Mouse (Mus musculus): ENCODE results near the gene Ankrd6. TPM values are rescaled to one million over a fixed set of nuclear protein-coding genes. Genes with fewer than 3 reads are reported as not detected.

Ankrd6 gene
- total RNA-seq, 2 experiments from 2014 or later, result 34.8 to 35.6 TPM

DNA sequence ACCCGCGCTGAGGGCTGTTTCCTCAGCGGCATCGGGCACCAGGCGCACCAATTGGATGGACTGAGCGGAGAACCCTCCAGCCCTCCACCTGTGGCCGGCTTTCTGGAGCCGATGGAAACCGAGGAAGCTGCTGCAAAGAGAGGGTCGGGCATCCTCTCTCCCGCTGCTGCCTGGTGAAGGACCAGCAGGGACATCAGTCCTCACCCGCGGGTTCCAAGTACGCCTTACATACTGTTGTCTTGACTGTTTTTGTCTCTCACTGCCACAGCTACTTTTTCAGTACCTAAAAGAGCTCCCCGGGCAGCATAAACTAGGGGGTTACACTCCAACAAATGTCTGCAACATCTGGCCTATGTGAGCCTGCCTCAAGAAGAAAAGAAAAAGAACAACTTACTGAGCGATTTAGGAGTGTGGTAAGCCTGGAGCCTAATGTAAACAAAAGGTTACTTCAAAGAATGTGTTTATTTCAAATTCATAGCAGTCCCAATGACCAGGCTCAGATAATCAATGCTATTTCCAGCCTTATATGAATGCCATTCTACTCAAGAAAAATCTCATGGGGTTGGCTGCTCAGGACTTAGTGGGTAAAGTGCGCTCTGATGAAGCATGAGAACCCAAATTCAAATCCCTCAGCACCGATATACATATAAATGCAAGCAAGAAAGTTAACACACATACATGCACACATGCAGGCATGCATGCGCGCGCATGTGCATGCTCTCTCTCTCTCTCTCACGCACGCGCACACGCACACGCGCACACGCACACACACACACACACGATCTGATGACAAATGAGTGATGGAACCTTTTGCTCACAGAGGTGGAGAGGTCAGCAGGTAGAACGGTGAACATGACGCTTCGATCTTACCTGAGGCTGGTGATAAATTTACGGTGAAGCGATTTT is 647 bp upstream of the Ankrd6 start:
- DNase-seq (ENCODE audit: extremely low spot score in 1 of 2, low spot score in 1 of 2), result no peak

DNA sequence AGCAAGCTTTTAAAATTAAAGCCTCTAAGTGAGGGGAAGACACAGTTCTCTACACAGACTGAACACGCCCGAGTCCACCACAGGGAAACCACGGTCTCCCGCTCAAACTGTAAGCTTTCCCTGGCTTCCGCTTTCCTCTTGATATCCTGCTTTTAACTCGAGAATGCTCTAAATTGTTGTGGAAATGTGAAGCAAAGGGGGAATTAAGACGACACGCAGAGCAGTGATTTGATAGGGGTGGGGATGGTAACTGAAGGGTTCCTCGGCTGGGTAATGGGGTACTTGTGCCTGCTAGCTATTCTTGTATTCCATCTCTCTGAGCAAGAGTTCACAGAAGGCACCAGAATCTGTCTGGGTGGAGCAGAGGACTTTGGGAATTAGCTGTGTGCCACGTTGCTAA is 1.9 kb downstream of the Ankrd6 start:
- DNase-seq (ENCODE audit: extremely low spot score in 1 of 2, low spot score in 1 of 2), result no peak

DNA sequence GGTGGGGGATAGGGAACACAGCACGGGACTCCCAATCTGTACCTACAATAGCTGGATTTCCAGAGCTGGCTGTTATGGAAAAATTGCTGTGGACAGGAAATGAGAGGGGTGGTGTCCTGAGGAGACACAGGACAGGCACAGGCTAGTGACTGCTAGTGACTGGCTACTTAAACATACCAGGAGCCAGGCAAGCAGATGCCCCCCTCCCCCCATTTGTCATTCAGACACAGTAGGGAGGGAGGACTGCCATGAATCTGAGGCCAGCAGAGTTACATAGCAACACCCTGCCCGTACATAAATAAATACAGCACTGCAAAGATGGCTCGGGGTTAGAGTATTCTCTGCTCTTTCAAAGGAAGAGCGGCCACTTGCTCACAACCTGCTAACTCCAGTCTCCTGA is 3.0 kb downstream of the Ankrd6 start:
- no peak for DNase-seq (ENCODE audit: extremely low spot score in 1 of 2, low spot score in 1 of 2)

GRCm38 (mm10) chr4:32940984-32941383 is 9.7 kb downstream of the Ankrd6 start:
- DNase-seq (ENCODE audit: extremely low spot score in 1 of 2, low spot score in 1 of 2), result no peak

GRCm38 (mm10) chr4:32939964-32940363 is 10.7 kb downstream of the Ankrd6 start:
- DNase-seq (ENCODE audit: extremely low spot score in 1 of 2, low spot score in 1 of 2), result no peak

DNA sequence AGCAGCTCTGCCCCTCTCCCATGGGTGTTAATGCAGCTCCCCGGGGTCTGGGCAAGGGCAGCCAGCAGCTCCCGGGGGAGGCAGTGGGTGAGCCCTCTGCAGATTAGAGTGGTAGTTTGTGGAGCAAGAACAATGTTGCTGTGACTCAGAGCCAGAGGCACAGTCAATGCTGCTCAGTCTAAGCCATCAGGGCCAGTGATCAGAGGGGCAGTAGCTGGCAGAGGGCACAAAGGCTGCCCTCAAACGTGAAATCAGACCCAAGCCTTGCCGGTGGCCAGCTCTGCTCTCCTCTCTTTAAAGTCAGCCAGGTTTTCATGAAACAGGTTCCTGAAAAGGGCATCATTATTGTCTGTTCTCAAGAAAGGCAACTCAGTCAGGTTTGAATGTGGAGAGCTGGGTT is 11.1 kb downstream of the Ankrd6 start:
- DNase-seq (ENCODE audit: extremely low spot score in 1 of 2, low spot score in 1 of 2), result no peak

DNA sequence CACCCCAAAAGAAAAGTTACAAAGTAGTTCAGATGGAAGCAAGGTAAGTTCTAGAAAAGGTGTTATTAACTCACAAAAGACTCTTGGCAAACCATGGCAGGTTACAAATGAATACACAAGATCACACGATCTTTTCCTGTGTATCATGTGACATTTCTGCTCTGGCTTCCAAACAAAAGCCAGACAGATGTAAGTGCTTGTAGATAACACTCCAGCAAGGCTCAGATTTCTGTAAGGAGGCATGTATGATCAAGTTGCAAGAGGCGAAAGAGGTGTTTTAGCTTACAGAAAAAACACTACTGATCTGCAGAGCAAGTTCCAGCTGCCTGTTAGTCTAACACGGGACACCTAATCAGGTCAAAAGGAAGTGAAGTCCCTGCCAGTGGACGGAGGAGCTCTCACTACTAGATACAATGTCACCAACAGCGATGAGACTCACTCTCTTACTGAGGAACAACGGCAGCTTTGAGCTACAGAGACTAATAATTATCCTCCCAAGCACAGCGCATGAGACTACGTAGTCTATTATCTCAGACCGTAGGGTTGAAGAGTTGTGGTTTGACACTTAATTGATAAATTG is 13.8 kb downstream of the Ankrd6 start:
- no peak for DNase-seq (ENCODE audit: extremely low spot score in 1 of 2, low spot score in 1 of 2)

DNA sequence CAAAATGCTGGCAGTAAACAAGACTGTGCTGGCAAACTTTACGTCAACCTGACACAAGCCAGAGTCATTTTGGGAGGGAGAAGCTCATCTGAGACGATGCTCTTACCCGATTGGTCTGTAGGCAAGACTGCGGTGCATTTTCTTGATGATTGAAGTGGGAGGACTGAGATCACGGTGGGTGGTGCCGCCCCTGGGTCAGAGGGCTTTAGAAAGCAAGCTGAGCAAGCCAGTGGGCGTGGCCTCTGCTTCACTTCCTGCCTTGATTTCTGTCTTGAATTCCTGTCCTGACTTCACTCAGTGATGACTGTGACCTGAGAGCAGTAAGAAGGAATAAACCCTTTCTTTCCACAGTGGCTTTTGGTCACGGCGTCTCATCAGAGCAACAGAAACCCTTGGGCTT is 18.6 kb downstream of the Ankrd6 start:
- no peak for DNase-seq (ENCODE audit: extremely low spot score in 1 of 2, low spot score in 1 of 2)

DNA sequence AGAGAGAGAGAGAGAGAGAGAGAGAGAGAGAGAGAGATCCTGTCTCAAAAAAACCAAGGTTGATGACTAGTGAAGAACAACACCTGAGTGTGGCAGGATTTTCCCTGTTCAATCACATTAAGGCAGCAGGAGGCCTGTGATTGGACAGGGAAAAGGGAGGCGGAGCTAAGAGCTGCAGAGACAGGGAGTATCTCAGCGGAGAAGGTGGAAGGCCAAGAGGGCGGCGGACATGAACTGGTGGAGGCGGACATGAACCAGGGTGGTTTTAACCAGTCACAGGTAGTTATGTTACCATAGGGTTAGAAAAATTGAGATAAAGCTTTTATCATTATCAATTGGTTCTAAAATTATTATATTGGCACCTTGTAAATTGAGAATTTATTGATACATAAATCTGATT is 20.9 kb downstream of the Ankrd6 start:
- DNase-seq (ENCODE audit: extremely low spot score in 1 of 2, low spot score in 1 of 2), result no peak

GRCm38 (mm10) chr4:32928692-32929448 is 21.8 kb downstream of the Ankrd6 start:
- no peak for DNase-seq (ENCODE audit: extremely low spot score in 1 of 2, low spot score in 1 of 2)

DNA sequence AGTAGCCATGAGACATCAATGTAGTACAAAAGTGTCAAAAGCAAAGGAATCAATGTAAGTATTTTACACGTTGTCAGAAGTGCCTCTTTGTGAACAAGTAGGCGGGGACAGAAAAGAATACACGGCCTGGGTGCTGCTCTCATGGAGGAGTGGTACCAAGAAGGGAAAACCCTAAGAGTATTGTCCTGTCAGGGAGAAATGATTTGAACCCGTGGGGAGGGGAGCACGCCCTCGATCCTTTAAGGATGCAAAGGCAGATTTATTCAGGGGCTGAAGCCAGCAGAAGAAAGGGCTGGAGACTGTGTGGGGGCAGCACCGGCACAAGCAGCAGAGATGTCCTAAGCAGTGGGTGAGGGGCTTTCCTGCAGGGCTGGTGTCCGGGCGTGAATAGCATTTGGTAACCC is 26.7 kb downstream of the Ankrd6 start:
- DNase-seq (ENCODE audit: extremely low spot score in 1 of 2, low spot score in 1 of 2), result no peak

- no peak for DNase-seq (ENCODE audit: extremely low spot score in 1 of 2, low spot score in 1 of 2)
Observed at GRCm38 (mm10) chr4:32923436-32923835, 27.2 kb downstream of the Ankrd6 start.

DNA sequence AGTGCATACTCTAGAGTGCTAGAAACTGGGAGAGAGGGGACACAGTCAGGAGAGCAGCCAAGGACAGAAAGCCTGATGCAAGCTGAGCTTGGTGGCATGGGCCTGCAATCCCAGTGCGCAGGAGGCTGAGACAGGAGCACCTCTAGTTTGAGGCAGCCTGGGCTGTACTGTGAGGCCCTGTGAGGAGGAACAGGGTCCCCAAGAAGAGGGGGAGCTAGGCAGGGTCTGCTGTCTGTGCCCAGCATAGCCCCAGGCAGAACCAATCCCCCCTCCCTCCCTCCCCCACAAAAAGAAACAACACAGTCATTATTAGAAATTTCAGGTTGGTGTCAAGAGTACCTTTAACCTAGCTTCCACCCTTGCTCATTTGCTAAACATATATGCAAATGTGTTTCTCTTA is 27.8 kb downstream of the Ankrd6 start:
- no peak for DNase-seq (ENCODE audit: extremely low spot score in 1 of 2, low spot score in 1 of 2)

- no peak for DNase-seq (ENCODE audit: extremely low spot score in 1 of 2, low spot score in 1 of 2)
Observed at GRCm38 (mm10) chr4:32920863-32921262, 29.8 kb downstream of the Ankrd6 start.

GRCm38 (mm10) chr4:32918571-32918970 is 32.1 kb downstream of the Ankrd6 start:
- DNase-seq (ENCODE audit: extremely low spot score in 1 of 2, low spot score in 1 of 2), result no peak

DNA sequence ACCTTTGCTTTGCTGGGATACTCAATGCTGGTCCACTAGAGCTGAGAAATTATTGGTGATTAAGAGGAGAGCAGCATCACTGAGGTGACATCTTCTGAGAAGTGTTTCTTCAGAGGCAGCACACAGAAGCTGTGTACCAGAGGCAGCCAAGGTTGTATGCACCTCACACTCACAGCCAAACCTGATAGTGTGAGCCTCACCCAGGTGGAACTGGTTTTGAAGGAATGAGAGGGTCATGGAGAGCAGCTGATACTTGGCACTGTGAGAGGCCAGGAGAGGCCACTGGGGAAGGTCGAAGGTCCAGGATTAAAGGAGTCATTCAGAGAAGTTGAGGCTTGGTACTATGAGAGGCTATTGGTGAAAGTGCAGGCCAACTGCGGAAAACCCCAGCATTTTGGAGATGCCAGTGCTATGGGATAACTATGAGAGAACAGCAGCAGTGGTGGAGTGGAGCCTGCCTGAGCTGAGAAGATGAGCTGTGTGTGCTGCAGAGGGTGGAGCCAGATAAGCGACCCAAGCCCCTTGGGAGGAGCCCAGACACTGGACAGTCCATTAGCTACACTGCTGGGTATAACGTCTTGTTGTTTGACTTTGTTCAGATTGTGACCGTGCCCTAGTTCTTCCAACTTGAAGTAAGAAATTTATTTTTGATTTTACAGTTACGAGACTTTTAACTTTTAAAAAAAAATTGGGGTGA is 33.8 kb downstream of the Ankrd6 start:
- DNase-seq (ENCODE audit: extremely low spot score in 1 of 2, low spot score in 1 of 2), result no peak

- DNase-seq (ENCODE audit: extremely low spot score in 1 of 2, low spot score in 1 of 2), result no peak
Observed at GRCm38 (mm10) chr4:32915928-32916327, 34.7 kb downstream of the Ankrd6 start.

DNA sequence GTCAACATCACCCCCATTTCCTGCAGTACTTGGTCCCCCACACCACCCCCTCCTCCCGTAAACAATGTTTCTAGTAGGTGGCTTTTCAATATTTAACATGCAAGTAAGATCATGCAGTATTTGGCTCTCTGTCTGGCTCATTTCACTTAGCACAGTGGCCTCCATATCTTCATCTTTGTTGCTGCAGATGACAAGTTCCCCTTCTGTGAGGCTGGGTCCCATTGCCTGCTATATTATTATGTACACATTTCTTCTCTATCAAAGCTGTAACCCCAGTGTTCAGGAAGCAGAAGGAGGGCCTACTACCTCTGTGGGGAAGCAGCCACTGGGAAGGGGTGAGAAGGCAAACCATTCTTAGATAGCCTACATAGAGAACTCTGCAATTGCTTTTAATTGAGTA is 40.6 kb downstream of the Ankrd6 start:
- no peak for DNase-seq (ENCODE audit: extremely low spot score in 1 of 2, low spot score in 1 of 2)

DNA sequence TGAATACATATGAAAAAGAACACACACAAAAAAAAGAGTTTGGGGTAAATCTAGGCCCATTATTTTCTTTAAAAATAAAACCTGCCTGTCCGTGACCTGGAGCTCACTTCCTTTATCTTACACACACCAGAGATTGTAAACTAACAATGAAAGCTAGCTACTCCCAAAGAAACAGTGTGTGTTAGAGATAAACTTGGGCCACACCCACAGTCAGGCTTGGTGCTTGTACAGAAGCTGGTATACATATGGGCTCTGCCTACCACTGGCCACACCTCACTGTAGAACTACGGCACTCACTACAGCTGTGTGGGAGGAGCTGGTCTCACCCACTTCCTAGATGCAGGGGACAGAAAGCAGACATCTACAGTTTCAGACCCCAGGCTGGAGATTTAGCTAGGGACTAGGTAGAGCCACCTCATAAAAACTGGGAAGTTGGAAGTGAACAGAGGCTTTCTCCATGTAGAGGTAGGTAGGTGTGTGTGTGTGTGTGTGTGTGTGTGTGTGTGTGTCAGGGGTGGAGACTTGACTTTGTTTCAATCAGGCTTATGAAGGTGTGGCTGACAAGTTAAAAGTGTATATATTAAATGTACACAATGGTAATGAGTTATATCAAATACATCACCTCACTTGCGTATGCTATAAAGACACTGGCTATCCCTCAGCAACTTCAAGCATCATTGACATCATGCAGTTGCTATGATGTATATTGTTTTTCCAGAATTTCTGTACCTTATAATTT is 41.2 kb downstream of the Ankrd6 start:
- DNase-seq (ENCODE audit: extremely low spot score in 1 of 2, low spot score in 1 of 2), result no peak

- no peak for DNase-seq (ENCODE audit: extremely low spot score in 1 of 2, low spot score in 1 of 2)
Observed at GRCm38 (mm10) chr4:32907631-32908030, 43.0 kb downstream of the Ankrd6 start.

Measured in layer of hippocampus, postnatal 25 days (tissue).